33 mouse cellular contexts compared by ENCODE assay signal in genomic region chr6:117195270-117195669, GRCm38 (mm10). TPM values are rescaled to one million over a fixed set of nuclear protein-coding genes. Genes with fewer than 3 reads are reported as not detected.
"Had no signal": no experiment of that assay in that cellular context is flagged by ENCODE, and none has a peak within 500 bp of the region (broad histone marks: within the 10 kb centered on the region; RNA-seq: fewer than 3 reads in every experiment).

No protein-coding gene starts in this region.

- H3K27ac ChIP-seq: heart, embryonic 10.5 days; heart, embryonic 13.5 days; heart, embryonic 15.5 days; hindbrain, embryonic 10.5 days; hindbrain, embryonic 12.5 days; hindbrain, embryonic 13.5 days; hindbrain, embryonic 14.5 days; hindbrain, embryonic 15.5 days; hindbrain, postnatal 0 days; intestine, embryonic 15.5 days; kidney, postnatal 0 days; layer of hippocampus, adult 2 months; left cerebral cortex, adult 2 months had no signal

- H3K36me3 ChIP-seq: heart, embryonic 10.5 days; heart, embryonic 12.5 days; heart, embryonic 13.5 days; heart, embryonic 15.5 days; hindbrain, embryonic 10.5 days; hindbrain, embryonic 12.5 days; hindbrain, embryonic 13.5 days; hindbrain, embryonic 15.5 days; intestine, embryonic 15.5 days had no signal

- H3K9ac ChIP-seq: heart, embryonic 12.5 days; heart, embryonic 13.5 days; heart, embryonic 15.5 days; hindbrain, embryonic 12.5 days; hindbrain, embryonic 13.5 days; hindbrain, embryonic 14.5 days; hindbrain, embryonic 15.5 days; intestine, embryonic 15.5 days had no signal

- H3K4me2 ChIP-seq: heart, embryonic 11.5 days; heart, embryonic 12.5 days; heart, embryonic 13.5 days; heart, embryonic 15.5 days; hindbrain, embryonic 12.5 days; hindbrain, embryonic 13.5 days; hindbrain, embryonic 14.5 days; hindbrain, embryonic 15.5 days; intestine, embryonic 15.5 days had no signal

- H3K9me3 ChIP-seq: heart, embryonic 10.5 days; heart, embryonic 12.5 days; heart, embryonic 13.5 days; heart, embryonic 15.5 days; hindbrain, embryonic 10.5 days; hindbrain, embryonic 12.5 days; hindbrain, embryonic 13.5 days; hindbrain, embryonic 15.5 days; intestine, embryonic 15.5 days had no signal

- H3K4me1 ChIP-seq: heart, embryonic 15.5 days; hindbrain, embryonic 10.5 days; hindbrain, embryonic 12.5 days; hindbrain, embryonic 13.5 days; hindbrain, embryonic 15.5 days; intestine, embryonic 15.5 days had no signal

- H3K27me3 ChIP-seq: hindbrain, embryonic 12.5 days; hindbrain, embryonic 13.5 days; hindbrain, embryonic 15.5 days; intestine, embryonic 15.5 days had no signal

- DNase-seq: heart, postnatal 10 days; heart, postnatal 14 days; heart, postnatal 36 days; heart, postnatal 4 days; kidney, adult 11 months; kidney, adult 2 months; kidney, adult 8-10 months; kidney, adult 9 months; kidney, postnatal 10 days; kidney, postnatal 25 days; kidney, postnatal 36 days; kidney, postnatal 4 days; layer of hippocampus, adult 9-11 months; layer of hippocampus, postnatal 36 days had no signal

- H3K4me3 ChIP-seq: heart, embryonic 10.5 days; heart, embryonic 12.5 days; heart, embryonic 13.5 days; heart, embryonic 15.5 days; hindbrain, embryonic 10.5 days; hindbrain, embryonic 12.5 days; hindbrain, embryonic 13.5 days; hindbrain, embryonic 15.5 days; intestine, embryonic 15.5 days; layer of hippocampus, adult 2 months; left cerebral cortex, adult 2 months had no signal

- ATAC-seq: hindbrain, embryonic 16.5 days; hindbrain, postnatal 0 days; inflammation-experienced regulatory T-cells, adult 6 months; intestine, embryonic 15.5 days; intestine, embryonic 16.5 days; intestine, postnatal 0 days had no signal

RNA-seq across cellular contexts. Expression of gene Cxcl12, which starts 26.9 kb away (rescaled TPM):
- polyA plus RNA-seq: inflammation-experienced regulatory T-cells, adult 6 months had no signal
